Mouse (Mus musculus): Measurements from ENCODE around the gene Rnf169.
"Not testable (repeated sequence)": the region's sequence is repeated elsewhere in the genome, so short reads cannot be mapped to it uniquely, and the experiment has no call there.

Gene Rnf169

GRCm38 (mm10) chr7:99979081-99979480 lies 1.2 kb downstream of the Rnf169 start:
- DNase-seq (ENCODE audit: low read depth) = no peak

- DNase-seq (ENCODE audit: low read depth) = no peak
Measured at GRCm38 (mm10) chr7:99978041-99978440, 2.2 kb downstream of the Rnf169 start.

- DNase-seq (ENCODE audit: low read depth) = no peak
Measured at GRCm38 (mm10) chr7:99975819-99976575, 4.3 kb downstream of the Rnf169 start.

- DNase-seq (ENCODE audit: low read depth) = no peak
Measured at GRCm38 (mm10) chr7:99974208-99974970, 5.9 kb downstream of the Rnf169 start.

- DNase-seq (ENCODE audit: low read depth) = not testable (repeated sequence)
Measured at GRCm38 (mm10) chr7:99972912-99973311, 7.3 kb downstream of the Rnf169 start.

- no peak for DNase-seq (ENCODE audit: low read depth)
Measured at GRCm38 (mm10) chr7:99971926-99972325, 8.3 kb downstream of the Rnf169 start.

- no peak for DNase-seq (ENCODE audit: low read depth)
Measured at GRCm38 (mm10) chr7:99969151-99969550, 11.1 kb downstream of the Rnf169 start.

- no peak for DNase-seq (ENCODE audit: low read depth)
Measured at GRCm38 (mm10) chr7:99966011-99966721, 14.1 kb downstream of the Rnf169 start.

- no peak for DNase-seq (ENCODE audit: low read depth)
Measured at GRCm38 (mm10) chr7:99965020-99965841, 15.0 kb downstream of the Rnf169 start.

GRCm38 (mm10) chr7:99963237-99963860 lies 16.9 kb downstream of the Rnf169 start:
- DNase-seq (ENCODE audit: low read depth) = no peak

- no peak for DNase-seq (ENCODE audit: low read depth)
Measured at GRCm38 (mm10) chr7:99962536-99963236, 17.6 kb downstream of the Rnf169 start.

- DNase-seq (ENCODE audit: low read depth) = no peak
Measured at GRCm38 (mm10) chr7:99961518-99961917, 18.7 kb downstream of the Rnf169 start.

GRCm38 (mm10) chr7:99960571-99960970 lies 19.7 kb downstream of the Rnf169 start:
- not testable (repeated sequence) for DNase-seq (ENCODE audit: low read depth)

GRCm38 (mm10) chr7:99957226-99957965 lies 22.9 kb downstream of the Rnf169 start:
- DNase-seq (ENCODE audit: low read depth) = no peak

GRCm38 (mm10) chr7:99956095-99956494 lies 24.2 kb downstream of the Rnf169 start:
- DNase-seq (ENCODE audit: low read depth) = no peak

GRCm38 (mm10) chr7:99954212-99954611 lies 26.0 kb downstream of the Rnf169 start:
- DNase-seq (ENCODE audit: low read depth) = no peak

GRCm38 (mm10) chr7:99953442-99954098 lies 26.7 kb downstream of the Rnf169 start:
- DNase-seq (ENCODE audit: low read depth) = no peak

- DNase-seq (ENCODE audit: low read depth) = no peak
Measured at GRCm38 (mm10) chr7:99947329-99947728, 32.9 kb downstream of the Rnf169 start.

GRCm38 (mm10) chr7:99946356-99946755 lies 33.9 kb downstream of the Rnf169 start:
- DNase-seq (ENCODE audit: low read depth) = no peak
